Mouse (Mus musculus): ENCODE data around the gene Tnpo1. TPM values are rescaled to one million over a fixed set of nuclear protein-coding genes. Genes with fewer than 3 reads are reported as not detected.

The Tnpo1 gene
- polyA plus RNA-seq, 1 experiment from 2014 or later = 53.9 TPM

- Histone ChIP-seq H3K9ac (no peak overlapping the region), H3K27me3 (replicated peaks) (no peaks in the 10 kb centered on the region), H3K4me1 (no peaks in the 10 kb centered on the region), H3K9me3 (no peaks in the 10 kb centered on the region), H3K4me2 (no peak overlapping the region), H3K36me3 (replicated peaks) (no peaks in the 10 kb centered on the region), H3K27ac (no peak overlapping the region), H3K4me3 (no peak overlapping the region)
- no peak for ATAC-seq (replicated peaks)
- WGBS = 32% methylated on average over 4 of the region's 4 CpGs
Measured at GRCm38 (mm10) chr13:98948146-98948545, 22.0 kb upstream of the Tnpo1 start.

- Histone ChIP-seq H3K9me3 (no peaks in the 10 kb centered on the region), H3K4me1 (no peaks in the 10 kb centered on the region), H3K4me2 (no peak overlapping the region), H3K4me3 (no peak overlapping the region), H3K36me3 (replicated peaks) (no peaks in the 10 kb centered on the region), H3K27ac (no peak overlapping the region), H3K27me3 (replicated peaks) (no peaks in the 10 kb centered on the region), H3K9ac (no peak overlapping the region)
- ATAC-seq (replicated peaks) = no peak
- WGBS = 94% methylated on average over 7 of the region's 7 CpGs
Measured at GRCm38 (mm10) chr13:98946434-98946833, 20.2 kb upstream of the Tnpo1 start.

GRCm38 (mm10) chr13:98945908-98946307 lies 19.7 kb upstream of the Tnpo1 start:
- Histone ChIP-seq H3K4me1 (no peaks in the 10 kb centered on the region), H3K9ac (no peak overlapping the region), H3K4me3 (no peak overlapping the region), H3K27me3 (replicated peaks) (no peaks in the 10 kb centered on the region), H3K27ac (no peak overlapping the region), H3K9me3 (no peaks in the 10 kb centered on the region), H3K4me2 (no peak overlapping the region), H3K36me3 (replicated peaks) (no peaks in the 10 kb centered on the region)
- no peak for ATAC-seq (replicated peaks)
- WGBS = 46% methylated on average over 3 of the region's 3 CpGs

- H3K9ac ChIP-seq = no peak overlapping the region
- H3K4me3 ChIP-seq = no peak overlapping the region
- H3K9me3 ChIP-seq = no peaks in the 10 kb centered on the region
- H3K4me2 ChIP-seq = no peak overlapping the region
- H3K36me3 ChIP-seq (replicated peaks) = no peaks in the 10 kb centered on the region
- no peak overlapping the region for H3K27ac ChIP-seq
- ATAC-seq (replicated peaks) = no peak
- no peaks in the 10 kb centered on the region for H3K27me3 ChIP-seq (replicated peaks)
- 91% methylated on average over 4 of the region's 4 CpGs for WGBS
- no peaks in the 10 kb centered on the region for H3K4me1 ChIP-seq
Measured at GRCm38 (mm10) chr13:98945381-98945780, 19.2 kb upstream of the Tnpo1 start.

- H3K27ac ChIP-seq = no peak overlapping the region
- H3K9ac ChIP-seq = no peak overlapping the region
- H3K4me3 ChIP-seq = no peak overlapping the region
- H3K36me3 ChIP-seq (replicated peaks) = no peaks in the 10 kb centered on the region
- H3K4me1 ChIP-seq = no peaks in the 10 kb centered on the region
- ATAC-seq (replicated peaks) = no peak
- WGBS = 86% methylated on average over 7 of the region's 7 CpGs
- no peaks in the 10 kb centered on the region for H3K9me3 ChIP-seq
- H3K27me3 ChIP-seq (replicated peaks) = no peaks in the 10 kb centered on the region
- no peak overlapping the region for H3K4me2 ChIP-seq
Measured at GRCm38 (mm10) chr13:98944620-98945081, 18.5 kb upstream of the Tnpo1 start.

GRCm38 (mm10) chr13:98942360-98942759 lies 16.2 kb upstream of the Tnpo1 start:
- WGBS = 63% methylated on average over 6 of the region's 6 CpGs
- Histone ChIP-seq H3K36me3 (replicated peaks) (no peaks in the 10 kb centered on the region), H3K4me3 (no peak overlapping the region), H3K4me1 (no peaks in the 10 kb centered on the region), H3K9me3 (no peaks in the 10 kb centered on the region), H3K9ac (no peak overlapping the region), H3K4me2 (no peak overlapping the region), H3K27me3 (replicated peaks) (no peaks in the 10 kb centered on the region), H3K27ac (no peak overlapping the region)
- ATAC-seq (replicated peaks) = no peak

- no peaks in the 10 kb centered on the region for H3K9me3 ChIP-seq
- 77% methylated on average over 7 of the region's 7 CpGs for WGBS
- no peaks in the 10 kb centered on the region for H3K27me3 ChIP-seq (replicated peaks)
- H3K27ac ChIP-seq = no peak overlapping the region
- no peak overlapping the region for H3K4me3 ChIP-seq
- no peaks in the 10 kb centered on the region for H3K4me1 ChIP-seq
- no peaks in the 10 kb centered on the region for H3K36me3 ChIP-seq (replicated peaks)
- ATAC-seq (replicated peaks) = no peak
- H3K9ac ChIP-seq = no peak overlapping the region
- no peak overlapping the region for H3K4me2 ChIP-seq
Measured at GRCm38 (mm10) chr13:98941829-98942343, 15.7 kb upstream of the Tnpo1 start.

GRCm38 (mm10) chr13:98937108-98937507 lies 10.9 kb upstream of the Tnpo1 start:
- H3K9me3 ChIP-seq = no peaks in the 10 kb centered on the region
- H3K27ac ChIP-seq = no peak overlapping the region
- no peaks in the 10 kb centered on the region for H3K36me3 ChIP-seq (replicated peaks)
- H3K9ac ChIP-seq = no peak overlapping the region
- 80% methylated on average over 6 of the region's 6 CpGs for WGBS
- no peaks in the 10 kb centered on the region for H3K27me3 ChIP-seq (replicated peaks)
- no peak for ATAC-seq (replicated peaks)
- H3K4me3 ChIP-seq = no peak overlapping the region
- no peak overlapping the region for H3K4me2 ChIP-seq
- no peaks in the 10 kb centered on the region for H3K4me1 ChIP-seq

GRCm38 (mm10) chr13:98928908-98929307 lies 2.7 kb upstream of the Tnpo1 start:
- H3K9ac ChIP-seq = no peak overlapping the region
- no peaks in the 10 kb centered on the region for H3K9me3 ChIP-seq
- H3K4me2 ChIP-seq = no peak overlapping the region
- no peak overlapping the region for H3K27ac ChIP-seq
- no peak overlapping the region for H3K4me3 ChIP-seq
- no peak for ATAC-seq (replicated peaks)
- WGBS = 98% methylated on average over 2 of the region's 2 CpGs
- no peaks in the 10 kb centered on the region for H3K36me3 ChIP-seq (replicated peaks)
- H3K27me3 ChIP-seq (replicated peaks) = no peaks in the 10 kb centered on the region
- H3K4me1 ChIP-seq = peaks cover 15% of the 10 kb centered on the region

GRCm38 (mm10) chr13:98926958-98927242 lies 716 bp upstream of the Tnpo1 start:
- H3K27me3 ChIP-seq (replicated peaks) = no peaks in the 10 kb centered on the region
- peak overlapping the region; percentile 100; the same call in 1 of the 2 replicates for H3K9ac ChIP-seq
- H3K27ac ChIP-seq = peak overlapping the region; percentile 98
- H3K9me3 ChIP-seq = no peaks in the 10 kb centered on the region
- 82% methylated on average over 3 of the region's 3 CpGs for WGBS
- peak; percentile 4; the same call in 1 of the 2 replicates for ATAC-seq (replicated peaks)
- H3K4me1 ChIP-seq = peaks cover 25% of the 10 kb centered on the region
- H3K4me3 ChIP-seq = peak overlapping the region; percentile 92
- H3K4me2 ChIP-seq = peak overlapping the region; percentile 62
- no peaks in the 10 kb centered on the region for H3K36me3 ChIP-seq (replicated peaks)

- H3K4me3 ChIP-seq = peak overlapping the region; percentile 92
- peak overlapping the region; percentile 98 for H3K27ac ChIP-seq
- H3K4me1 ChIP-seq = peaks cover 34% of the 10 kb centered on the region
- peak overlapping the region; percentile 62 for H3K4me2 ChIP-seq
- H3K36me3 ChIP-seq (replicated peaks) = no peaks in the 10 kb centered on the region
- H3K27me3 ChIP-seq (replicated peaks) = no peaks in the 10 kb centered on the region
- H3K9me3 ChIP-seq = no peaks in the 10 kb centered on the region
- H3K9ac ChIP-seq = peak overlapping the region; percentile 100
- WGBS = under 1% methylated on average over 59 of the region's 66 CpGs
- peak; percentile 22 for ATAC-seq (replicated peaks)
Measured at GRCm38 (mm10) chr13:98925486-98926212, 535 bp downstream of the Tnpo1 start.

GRCm38 (mm10) chr13:98924897-98925485 lies 1.2 kb downstream of the Tnpo1 start:
- ATAC-seq (replicated peaks) = no peak
- Histone ChIP-seq H3K27me3 (replicated peaks) (no peaks in the 10 kb centered on the region), H3K4me2 (peak overlapping the region; percentile 62), H3K4me3 (peak overlapping the region; percentile 92), H3K36me3 (replicated peaks) (no peaks in the 10 kb centered on the region), H3K9ac (peak overlapping the region; percentile 100), H3K9me3 (no peaks in the 10 kb centered on the region), H3K27ac (peak overlapping the region; percentile 98), H3K4me1 (peaks cover 35% of the 10 kb centered on the region)
- 9% methylated on average over 11 of the region's 11 CpGs for WGBS

GRCm38 (mm10) chr13:98922806-98923205 lies 3.4 kb downstream of the Tnpo1 start:
- ATAC-seq (replicated peaks) = no peak
- Histone ChIP-seq H3K4me2 (no peak overlapping the region), H3K4me1 (peaks cover 41% of the 10 kb centered on the region), H3K4me3 (no peak overlapping the region), H3K27ac (no peak overlapping the region), H3K36me3 (replicated peaks) (no peaks in the 10 kb centered on the region), H3K27me3 (replicated peaks) (no peaks in the 10 kb centered on the region), H3K9me3 (no peaks in the 10 kb centered on the region), H3K9ac (no peak overlapping the region)
- 91% methylated on average over 3 of the region's 3 CpGs for WGBS
